Mouse (Mus musculus) adipose tissue, adult 10 weeks (tissue): ENCODE data around the gene Nlrp4b. TPM values are rescaled to one million over a fixed set of nuclear protein-coding genes. Genes with fewer than 3 reads are reported as not detected.

ENCODE experiments used
- polyA plus RNA-seq: library from polyadenylated mRNA; stranded (reverse); fragments of 350-450 nt; fragmentation: Illumina TruSeq; extraction: RNeasy Lipid Tissue Mini Kit (QIAGEN cat#74804); gene quantifications from one replicate; pipeline ENCODE4 v1.2.3, GENCODE M21; 2014; ENCODE audit warnings: low read depth, low replicate concordance

Nlrp4b gene
- not detected for polyA plus RNA-seq

DNA sequence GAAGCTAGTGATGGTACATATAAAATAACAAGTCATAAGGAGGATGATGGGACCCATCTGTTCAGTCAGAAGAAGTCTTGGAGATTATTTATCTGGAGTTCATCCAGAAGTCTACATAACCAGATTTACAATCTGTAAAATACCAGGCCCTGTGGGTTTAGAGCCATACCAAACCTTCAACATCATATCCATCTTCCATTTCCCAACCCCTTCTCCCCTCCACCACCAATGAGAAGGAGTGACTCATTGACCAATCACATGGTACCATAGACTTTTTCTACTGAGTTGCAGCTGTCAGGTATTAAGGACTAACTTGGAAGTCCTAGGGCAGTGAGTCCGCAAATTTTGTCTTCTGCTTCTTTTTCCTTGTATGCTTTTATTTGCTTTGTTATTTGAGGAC is at the start of gene Nlrp4b:
Gene Nlrp4b (plus strand): TSS at position 301 of the 400 bp plus-strand sequence.

GRCm38 (mm10) chr7:10754264-10754663 is 66.7 kb downstream of the Nlrp4b start, which contains the start of gene Vmn1r71:
Vmn1r71 (minus strand) TSS chr7:10754364.

Other genes with a start within 250 kb of the Nlrp4b start
- not detected for gene Vmn1r67, start 244.5 kb upstream of the Nlrp4b start, polyA plus RNA-seq
- gene Zik1, start 192.4 kb upstream of the Nlrp4b start, polyA plus RNA-seq, result 1.2 TPM
- not detected for gene Vmn1r68, start 129.3 kb upstream of the Nlrp4b start, polyA plus RNA-seq
- not detected for gene Vmn1r69, start 74.1 kb upstream of the Nlrp4b start, polyA plus RNA-seq
- gene Vmn1r70, start 56.3 kb upstream of the Nlrp4b start, polyA plus RNA-seq, result not detected
- gene Vmn1r71, start 66.6 kb downstream of the Nlrp4b start, polyA plus RNA-seq, result not detected
- gene Zscan4b, start 217.3 kb downstream of the Nlrp4b start, polyA plus RNA-seq, result not detected